Mouse (Mus musculus): ENCODE data around the gene Ino80b. TPM values are rescaled to one million over a fixed set of nuclear protein-coding genes. Genes with fewer than 3 reads are reported as not detected.
"Not testable (repeated sequence)": the region's sequence is repeated elsewhere in the genome, so short reads cannot be mapped to it uniquely, and the experiment has no call there.

Ino80b gene
- 10 to 100 TPM; 11.2 to 21.3 TPM for total RNA-seq (2021)

GRCm38 (mm10) chr6:83125331-83125730 is at the start of gene Ino80b:
Gene Ino80b (minus strand): TSS chr6:83125431.
- intact Hi-C loops (cut with DNase I) = no loop called here
- DNase-seq (ENCODE audit: low spot score in 2 of 2) = no peak

GRCm38 (mm10) chr6:83172240-83172920 is 47.1 kb upstream of the Ino80b start:
- DNase-seq (ENCODE audit: low spot score in 2 of 2) = peak; percentile 80 to 88
- intact Hi-C loops (cut with DNase I) = no loop called here

DNA sequence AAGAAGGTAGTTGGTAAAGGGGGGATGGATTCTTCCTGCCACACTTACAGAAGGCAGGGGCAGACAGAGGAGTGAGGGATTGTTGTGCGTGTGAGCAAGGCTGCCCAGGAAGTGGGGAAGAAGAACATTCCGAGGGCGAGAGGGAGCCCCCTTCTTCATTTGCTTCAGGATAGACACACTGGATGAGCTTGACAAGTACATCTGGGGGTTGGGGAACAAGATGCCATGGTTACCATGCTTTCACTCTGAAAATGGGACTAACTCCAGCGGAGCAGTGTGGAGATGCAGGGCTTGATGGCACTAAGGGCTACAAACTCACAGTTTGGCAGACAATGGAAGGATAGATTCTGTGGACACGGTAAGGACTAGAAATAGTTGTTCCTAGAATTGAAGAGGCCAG is 45.8 kb upstream of the Ino80b start:
- peak in 1 of 2 experiments; percentile 44 for DNase-seq (ENCODE audit: low spot score in 2 of 2)
- intact Hi-C loops (cut with DNase I) = no loop called here

DNA sequence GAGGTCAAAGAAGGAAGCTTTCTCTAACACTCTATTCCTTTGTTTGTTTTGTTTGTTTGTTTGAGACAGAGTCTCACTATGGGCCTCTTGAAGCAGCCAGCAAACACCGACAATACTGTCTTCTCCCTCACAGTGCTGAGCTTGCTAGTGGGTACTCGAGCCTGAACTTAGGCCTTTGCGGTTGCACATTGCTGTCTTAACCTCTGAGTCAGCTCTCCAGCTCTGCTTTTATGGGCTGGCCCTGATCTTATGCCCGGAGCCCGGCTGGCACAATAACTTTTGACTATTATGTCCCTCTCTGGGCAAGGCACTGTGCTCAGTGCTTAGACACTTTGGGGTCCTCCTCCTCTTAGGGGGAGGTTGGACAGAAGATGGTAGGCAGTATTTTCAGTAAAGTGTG is 44.6 kb upstream of the Ino80b start:
- intact Hi-C loops (cut with DNase I) = no loop called here
- no peak for DNase-seq (ENCODE audit: low spot score in 2 of 2)

DNA sequence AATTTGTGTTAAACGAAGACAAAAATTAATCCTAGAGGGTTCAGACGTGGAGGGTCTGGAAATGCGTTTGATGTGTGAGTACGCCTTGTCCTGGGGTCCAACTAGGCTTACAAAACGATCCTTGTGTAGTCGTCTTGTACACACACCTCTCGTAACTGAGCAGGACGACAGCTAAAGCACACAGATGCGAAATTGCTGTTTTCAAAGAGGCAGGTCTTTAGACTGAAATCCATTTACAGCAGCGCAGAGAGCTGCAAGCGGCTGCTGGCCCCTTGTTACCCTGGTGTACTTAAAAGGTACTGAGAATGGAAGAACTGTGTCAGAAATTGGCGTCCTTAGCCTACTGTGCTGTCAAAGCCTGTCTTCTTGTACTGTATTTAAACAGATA is 41.0 kb upstream of the Ino80b start:
- no peak for DNase-seq (ENCODE audit: low spot score in 2 of 2)
- intact Hi-C loops (cut with DNase I) = no loop called here

- DNase-seq (ENCODE audit: low spot score in 2 of 2) = peak; percentile 93 to 94
- intact Hi-C loops (cut with DNase I) = no loop called here
Measured at GRCm38 (mm10) chr6:83165607-83166242, 40.5 kb upstream of the Ino80b start, which contains the start of gene Dctn1. Gene Dctn1 (plus strand): TSS chr6:83165920.

GRCm38 (mm10) chr6:83165026-83165606 is 39.9 kb upstream of the Ino80b start:
- intact Hi-C loops (cut with DNase I) = no loop called here

DNA sequence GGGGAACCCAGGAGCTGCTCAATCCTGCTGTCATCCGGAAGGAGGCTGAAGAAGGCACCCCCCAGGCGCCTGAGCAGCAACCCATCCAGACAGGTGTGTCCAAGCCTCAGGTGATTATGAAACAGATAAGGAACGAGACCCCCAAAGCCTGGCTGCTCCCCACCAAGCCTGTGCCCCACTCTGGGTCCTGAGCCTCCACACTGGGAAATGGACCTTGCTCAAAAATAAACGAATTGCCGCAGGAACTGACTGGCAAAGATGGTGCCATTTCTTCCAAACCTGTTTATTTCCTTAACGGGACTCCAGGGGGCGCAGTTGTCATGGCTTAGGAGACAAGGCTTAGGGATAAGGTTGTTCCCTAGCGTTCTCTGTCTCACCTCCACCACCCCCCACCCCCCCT is 37.5 kb upstream of the Ino80b start:
- peak; percentile 53 to 67 for DNase-seq (ENCODE audit: low spot score in 2 of 2)

More at GRCm38 (mm10) chr6:83165026-83165606, 39.9 kb upstream of the Ino80b start:
- DNase-seq (ENCODE audit: low spot score in 2 of 2) = peak in 1 of 2 experiments; percentile 39

DNA sequence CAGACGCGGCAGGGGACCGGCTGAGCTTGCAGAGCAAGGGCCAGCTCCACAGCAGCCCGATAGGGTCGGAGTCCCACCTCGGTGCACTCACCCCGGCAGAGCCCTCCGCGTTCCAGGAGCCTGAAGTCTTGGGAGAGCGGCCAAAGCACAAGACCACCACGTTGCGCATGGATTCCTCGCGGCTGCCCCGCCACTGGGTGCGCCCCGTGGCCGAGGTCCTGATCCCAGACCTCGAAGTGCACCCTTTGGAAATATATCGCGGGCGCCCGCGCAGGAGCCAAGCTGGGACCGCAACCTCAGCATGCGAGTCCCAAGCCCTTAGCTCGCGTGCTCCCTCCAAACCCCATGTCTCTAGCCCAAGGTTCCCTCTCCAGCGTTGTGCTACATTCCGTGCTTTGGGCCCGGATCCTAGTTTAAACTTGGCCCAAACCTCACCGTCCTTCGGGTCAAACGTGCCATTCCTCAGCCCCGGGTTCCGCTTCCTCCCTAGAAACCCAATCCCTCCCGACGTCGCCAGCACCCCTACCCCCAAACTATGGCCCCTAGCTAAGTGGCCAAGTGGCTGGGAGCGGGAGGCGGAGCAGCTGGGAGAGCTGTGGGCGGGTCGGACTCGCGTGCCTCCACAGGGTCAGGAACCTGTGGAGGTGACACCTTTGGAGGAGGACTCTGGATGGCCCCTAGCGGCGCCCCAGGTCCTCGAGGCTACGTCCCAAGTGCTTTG is 36.9 kb upstream of the Ino80b start:
- DNase-seq (ENCODE audit: low spot score in 2 of 2) = no peak
- intact Hi-C loops (cut with DNase I) = no loop called here

More for the DNA sequence above, 37.5 kb upstream of the Ino80b start:
- intact Hi-C loops (cut with DNase I) = no loop called here

GRCm38 (mm10) chr6:83161442-83161841 is 36.2 kb upstream of the Ino80b start:
- DNase-seq (ENCODE audit: low spot score in 2 of 2) = no peak
- intact Hi-C loops (cut with DNase I) = no loop called here

DNA sequence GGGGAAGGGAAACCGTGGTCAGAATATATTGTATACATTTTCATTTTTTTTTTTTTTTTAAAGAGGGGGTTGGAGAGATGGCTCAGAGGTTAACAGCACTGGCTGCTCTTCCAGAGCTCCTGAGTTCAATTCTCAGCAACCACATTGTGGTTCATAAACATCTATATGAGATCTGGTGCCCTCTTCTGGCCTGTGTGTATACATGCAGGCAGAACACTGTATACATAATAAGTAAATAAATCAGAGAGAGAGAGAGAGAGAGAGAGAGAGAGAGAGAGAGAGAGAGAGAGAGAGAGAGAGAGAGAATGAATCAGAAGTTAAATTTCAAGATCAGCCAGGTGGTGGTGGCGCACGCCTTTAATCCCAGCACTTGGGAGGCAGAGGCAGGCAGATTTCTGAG is 34.2 kb upstream of the Ino80b start:
- intact Hi-C loops (cut with DNase I) = loop anchor here (2.0 kb wide), 2 partner anchors 45 to 163 kb away; partner anchors contain the start of gene Mogs
- DNase-seq (ENCODE audit: low spot score in 2 of 2) = not testable (repeated sequence)

- DNase-seq (ENCODE audit: low spot score in 2 of 2) = peak; percentile 84 to 86
- intact Hi-C loops (cut with DNase I) = no loop called here
Measured at GRCm38 (mm10) chr6:83156259-83156684, 31.0 kb upstream of the Ino80b start, which contains the start of the genes Wdr54 and 1700003E16Rik. Gene Wdr54 (minus strand): TSS chr6:83156397. Gene 1700003E16Rik (plus strand): TSS chr6:83156404.

DNA sequence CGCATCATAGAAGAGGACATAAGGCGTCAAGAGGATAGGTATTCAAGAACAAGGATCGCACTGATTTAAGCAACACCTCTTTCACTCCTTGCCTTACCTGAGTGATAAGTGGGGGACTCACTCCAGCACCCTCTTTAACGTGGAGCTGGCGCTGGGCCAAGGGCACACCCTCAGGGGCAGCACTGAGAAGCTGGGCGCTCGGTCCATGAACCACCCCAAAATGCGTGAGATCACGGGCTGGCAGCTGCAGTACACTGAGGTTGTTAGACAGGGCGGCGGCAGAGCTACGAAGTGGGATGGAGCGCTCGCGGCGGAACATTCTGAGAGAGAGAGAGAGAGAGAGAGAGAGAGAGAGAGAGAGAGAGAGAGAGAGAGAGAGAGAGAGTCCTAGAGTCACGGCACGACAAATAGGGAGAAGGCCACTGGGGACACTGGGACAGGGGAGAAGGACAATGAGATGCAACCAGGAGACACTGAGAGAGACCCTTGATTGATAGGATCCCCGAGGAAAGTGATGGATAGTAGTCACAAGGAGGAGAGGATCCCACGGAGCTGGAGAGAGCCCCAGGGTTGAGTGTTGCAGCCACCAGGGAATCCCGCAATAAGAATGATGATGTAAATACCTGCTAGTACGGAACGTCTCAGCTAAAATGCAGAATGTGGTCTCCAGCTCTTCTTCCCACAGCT is 30.5 kb upstream of the Ino80b start:
- DNase-seq (ENCODE audit: low spot score in 2 of 2) = no peak
- intact Hi-C loops (cut with DNase I) = no loop called here

DNA sequence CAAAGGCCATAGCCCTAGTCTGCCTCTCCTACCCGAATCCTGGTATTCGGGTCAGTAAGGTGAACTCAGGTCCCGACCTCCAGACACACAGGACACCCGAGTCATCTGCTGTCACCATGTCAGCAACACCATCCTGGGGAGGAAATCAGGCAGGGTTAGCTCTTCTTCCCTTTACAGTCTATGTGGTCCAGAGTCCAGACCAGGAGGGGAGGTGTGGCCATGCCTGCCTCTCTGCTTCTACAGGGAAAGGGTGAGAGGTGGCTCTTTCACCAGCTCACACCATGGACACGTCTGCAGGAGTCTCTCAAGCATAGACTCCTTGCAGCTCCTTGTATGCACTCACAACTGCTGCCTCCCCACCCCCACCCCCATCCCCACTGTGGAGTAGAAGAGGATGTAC is 28.3 kb upstream of the Ino80b start:
- DNase-seq (ENCODE audit: low spot score in 2 of 2) = no peak
- intact Hi-C loops (cut with DNase I) = no loop called here

- DNase-seq (ENCODE audit: low spot score in 2 of 2) = no peak
- intact Hi-C loops (cut with DNase I) = no loop called here
Measured at GRCm38 (mm10) chr6:83153038-83153437, 27.8 kb upstream of the Ino80b start.

DNA sequence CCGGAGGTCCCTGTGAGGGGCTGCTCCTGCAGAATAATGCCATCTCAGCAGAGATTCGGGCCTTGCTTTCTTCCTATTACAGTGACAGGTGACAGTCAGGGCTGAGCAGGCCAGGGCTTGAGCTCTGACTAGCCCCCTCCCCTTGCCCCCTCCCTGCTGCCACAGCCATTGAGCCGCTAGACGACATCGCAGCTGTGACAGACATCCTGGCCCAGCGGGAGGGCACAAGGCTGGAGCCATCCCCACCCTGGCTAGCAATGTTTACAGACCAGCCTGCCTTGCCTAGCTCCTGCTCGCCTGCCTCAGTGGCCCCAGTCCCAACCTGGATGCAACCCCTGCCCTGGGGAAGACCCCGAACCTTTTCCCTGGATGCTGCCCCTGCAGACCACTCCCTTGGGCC is 26.5 kb upstream of the Ino80b start:
- no peak for DNase-seq (ENCODE audit: low spot score in 2 of 2)
- intact Hi-C loops (cut with DNase I) = no loop called here

DNA sequence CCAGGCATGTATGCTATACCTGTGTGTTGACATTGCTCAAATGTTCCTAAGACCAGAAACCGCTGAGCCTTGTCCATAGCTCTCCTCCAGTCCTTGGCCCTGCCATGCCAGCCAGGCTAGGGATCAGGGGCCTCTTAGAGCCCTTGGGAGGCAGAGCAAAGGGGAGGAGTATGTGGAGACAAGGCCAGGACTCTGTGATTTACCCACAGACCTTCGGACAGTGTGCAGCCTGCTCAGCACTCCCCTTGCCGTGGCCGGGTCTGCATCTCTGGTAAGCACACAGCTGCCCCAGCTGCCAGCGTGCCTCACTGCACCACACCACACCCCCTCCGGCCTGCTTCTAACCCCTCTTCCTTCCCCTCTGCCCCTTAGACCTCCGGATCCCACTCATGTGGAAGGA is 22.0 kb upstream of the Ino80b start:
- intact Hi-C loops (cut with DNase I) = no loop called here
- DNase-seq (ENCODE audit: low spot score in 2 of 2) = no peak

DNA sequence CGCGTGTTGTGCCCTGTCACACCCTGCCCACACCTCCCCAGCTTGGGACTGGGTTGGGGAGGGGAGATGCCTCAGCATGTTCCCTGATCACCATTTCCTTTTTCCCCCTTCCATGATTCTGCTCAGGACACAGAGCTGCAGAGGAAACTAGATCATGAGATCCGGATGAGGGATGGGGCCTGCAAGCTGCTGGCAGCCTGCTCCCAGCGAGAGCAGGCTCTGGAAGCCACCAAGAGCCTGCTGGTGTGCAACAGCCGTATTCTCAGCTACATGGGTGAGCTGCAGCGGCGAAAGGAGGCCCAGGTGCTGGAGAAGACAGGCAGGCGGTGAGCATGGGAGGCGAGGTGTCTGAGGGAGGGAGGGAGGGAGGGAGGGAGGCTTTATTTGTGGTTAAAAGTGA is 20.6 kb upstream of the Ino80b start:
- intact Hi-C loops (cut with DNase I) = no loop called here
- DNase-seq (ENCODE audit: low spot score in 2 of 2) = no peak

DNA sequence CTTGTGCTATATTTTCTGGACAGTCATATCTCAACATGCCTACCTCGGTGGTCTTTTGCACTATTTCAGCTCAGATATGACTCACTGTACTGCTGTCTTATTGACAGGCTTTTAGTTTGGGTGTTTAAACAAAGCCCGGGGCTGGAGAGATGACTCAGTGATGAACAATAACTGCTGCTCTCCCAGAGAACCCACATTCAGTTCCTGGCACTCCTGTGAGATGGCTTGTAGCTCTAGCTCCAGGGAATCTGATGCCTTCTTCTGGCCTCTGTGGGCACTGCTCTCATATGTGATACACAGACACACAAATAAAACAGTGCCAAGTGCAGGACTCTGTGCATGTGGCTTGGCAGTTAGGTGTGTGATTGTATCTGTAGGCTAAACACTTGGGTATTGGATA is 20.0 kb upstream of the Ino80b start:
- intact Hi-C loops (cut with DNase I) = no loop called here
- peak in 1 of 2 experiments; percentile 69 for DNase-seq (ENCODE audit: low spot score in 2 of 2)
